Mouse (Mus musculus): ENCODE data around the gene Meis1. TPM values are rescaled to one million over a fixed set of nuclear protein-coding genes. Genes with fewer than 3 reads are reported as not detected.

Gene Meis1
- polyA plus RNA-seq, 1 experiment: 34.6 TPM

DNA sequence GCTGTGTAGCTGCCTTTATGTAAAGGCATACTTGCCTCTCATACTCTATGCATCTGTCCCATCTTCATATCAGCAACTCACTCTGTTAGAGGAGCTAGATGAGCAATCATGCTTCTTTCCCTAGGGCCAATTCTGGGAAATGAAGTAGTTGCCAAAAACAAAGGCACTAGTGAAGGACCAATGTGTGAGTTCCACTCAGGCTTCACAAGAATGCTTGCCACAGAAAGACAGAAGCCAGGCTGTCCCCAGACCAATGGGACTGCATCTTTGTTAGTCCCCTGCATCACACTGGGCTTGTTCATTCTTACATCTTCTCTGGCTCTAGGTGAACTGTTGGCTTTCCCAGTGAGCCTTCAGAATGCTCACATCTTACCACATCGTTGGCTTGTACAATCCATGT is 43.7 kb downstream of the Meis1 start:
- TF ChIP-seq POLR2A (IDR thresholded peaks at IDR 0.05; ENCODE audit: low read depth, low read length) (no peak), CTCF (IDR thresholded peaks at IDR 0.05; ENCODE audit: borderline replicate concordance, insufficient read depth, low read length) (no peak)
- Histone ChIP-seq H3K27ac (ENCODE audit: insufficient read depth, low read length) (no peak overlapping the region), H3K4me3 (ENCODE audit: insufficient read depth, low read length) (no peak overlapping the region), H3K4me1 (ENCODE audit: control insufficient read depth, insufficient read depth, low read length) (peaks cover 3% of the 10 kb centered on the region; the same call in 1 of the 2 replicates)

DNA sequence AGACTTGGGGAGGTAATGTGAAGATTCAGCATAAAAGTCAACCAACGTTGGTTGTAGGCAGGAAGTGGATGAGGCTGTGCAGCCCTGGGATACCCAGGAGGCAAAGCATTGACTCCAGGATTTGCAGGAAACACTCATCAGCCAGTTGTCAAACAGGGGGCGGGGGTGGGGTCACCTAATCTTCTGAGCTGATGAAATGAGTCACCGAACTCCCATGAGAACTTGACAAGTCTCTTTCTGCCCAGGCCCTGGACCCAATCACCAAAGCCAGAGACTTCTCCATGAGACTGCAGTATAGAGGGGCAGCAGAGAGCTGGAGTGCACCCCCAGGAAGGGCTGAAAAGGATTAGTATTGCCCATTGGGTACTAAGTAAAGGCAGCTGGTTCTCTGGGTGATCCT is 45.0 kb downstream of the Meis1 start:
- no peak overlapping the region for H3K27ac ChIP-seq (ENCODE audit: insufficient read depth, low read length)
- TF ChIP-seq CTCF (IDR thresholded peaks at IDR 0.05; ENCODE audit: borderline replicate concordance, insufficient read depth, low read length): no peak
- TF ChIP-seq POLR2A (IDR thresholded peaks at IDR 0.05; ENCODE audit: low read depth, low read length): no peak
- peaks cover 3% of the 10 kb centered on the region; the same call in 1 of the 2 replicates for H3K4me1 ChIP-seq (ENCODE audit: control insufficient read depth, insufficient read depth, low read length)
- no peak overlapping the region for H3K4me3 ChIP-seq (ENCODE audit: insufficient read depth, low read length)

DNA sequence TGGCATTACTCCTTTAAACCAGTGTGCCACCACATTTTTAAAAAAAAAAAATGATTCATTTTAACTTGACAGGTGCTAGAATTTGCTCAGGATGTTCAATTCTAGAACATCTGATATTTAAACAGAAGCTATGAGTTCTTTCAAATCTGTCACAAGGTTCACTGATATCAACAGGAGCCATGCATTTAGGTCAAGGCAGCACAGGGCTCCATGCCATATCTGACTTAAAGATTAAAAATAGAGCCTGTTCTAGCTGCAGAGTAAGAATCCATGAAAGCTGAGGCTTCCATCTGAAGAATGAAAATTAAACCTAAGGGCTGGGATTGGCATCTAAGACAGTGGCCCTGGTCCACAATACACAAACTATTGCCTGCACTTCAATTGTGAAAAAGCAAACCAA is 45.8 kb downstream of the Meis1 start:
- Histone ChIP-seq H3K4me3 (ENCODE audit: insufficient read depth, low read length) (no peak overlapping the region), H3K4me1 (ENCODE audit: control insufficient read depth, insufficient read depth, low read length) (peaks cover 3% of the 10 kb centered on the region; the same call in 1 of the 2 replicates), H3K27ac (ENCODE audit: insufficient read depth, low read length) (no peak overlapping the region)
- TF ChIP-seq CTCF (IDR thresholded peaks at IDR 0.05; ENCODE audit: borderline replicate concordance, insufficient read depth, low read length): no peak
- TF ChIP-seq POLR2A (IDR thresholded peaks at IDR 0.05; ENCODE audit: low read depth, low read length): no peak

DNA sequence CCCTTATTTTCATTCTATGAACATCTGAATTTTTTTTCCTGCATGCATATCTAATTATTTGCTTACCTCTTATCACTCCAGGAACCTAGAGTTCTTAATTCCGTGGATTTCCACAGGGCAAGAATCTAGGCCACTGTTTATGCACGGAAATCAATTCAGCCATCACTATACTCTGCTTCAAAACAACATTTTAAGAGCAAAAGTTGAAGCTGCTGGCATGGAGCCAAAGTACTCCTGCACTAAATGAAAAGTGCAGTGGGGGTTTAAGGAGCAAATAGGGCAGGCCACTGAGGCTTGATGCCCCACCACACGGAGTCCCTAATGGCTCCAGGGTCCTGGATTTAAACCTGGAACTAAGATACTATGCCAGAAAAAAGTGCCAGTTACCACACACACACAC is 47.2 kb downstream of the Meis1 start:
- Histone ChIP-seq H3K4me3 (ENCODE audit: insufficient read depth, low read length) (no peak overlapping the region), H3K27ac (ENCODE audit: insufficient read depth, low read length) (no peak overlapping the region)
- no peak for TF ChIP-seq POLR2A (IDR thresholded peaks at IDR 0.05; ENCODE audit: low read depth, low read length)
- no peak for TF ChIP-seq CTCF (IDR thresholded peaks at IDR 0.05; ENCODE audit: borderline replicate concordance, insufficient read depth, low read length)

DNA sequence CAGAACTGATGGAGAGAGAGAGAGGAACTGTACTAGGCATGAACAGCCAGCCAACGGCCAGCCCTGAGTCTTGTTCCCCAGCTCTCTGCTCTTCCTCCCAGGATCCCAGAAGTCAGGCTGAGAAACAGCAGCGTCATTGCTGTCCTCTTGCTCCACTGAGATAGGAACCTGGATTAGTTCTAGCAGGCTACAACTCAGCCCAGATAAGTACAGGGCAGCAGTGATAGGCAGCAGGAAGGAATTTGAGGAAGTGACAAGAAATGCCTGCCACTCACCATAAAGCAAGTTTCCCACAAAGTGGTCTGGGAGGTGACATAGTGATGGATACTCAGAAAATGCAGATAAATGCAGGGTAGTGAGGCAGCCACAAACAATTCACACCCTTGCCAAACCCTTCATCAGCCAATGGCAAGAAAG is 48.9 kb downstream of the Meis1 start:
- no peak overlapping the region for H3K4me3 ChIP-seq (ENCODE audit: insufficient read depth, low read length)
- peaks cover 3% of the 10 kb centered on the region; the same call in 1 of the 2 replicates for H3K4me1 ChIP-seq (ENCODE audit: control insufficient read depth, insufficient read depth, low read length)
- no peak overlapping the region for H3K27ac ChIP-seq (ENCODE audit: insufficient read depth, low read length)
- TF ChIP-seq POLR2A (IDR thresholded peaks at IDR 0.05; ENCODE audit: low read depth, low read length): no peak
- TF ChIP-seq CTCF (IDR thresholded peaks at IDR 0.05; ENCODE audit: borderline replicate concordance, insufficient read depth, low read length): no peak

More for the DNA sequence above, 47.2 kb downstream of the Meis1 start:
- H3K4me1 ChIP-seq (ENCODE audit: control insufficient read depth, insufficient read depth, low read length): peaks cover 3% of the 10 kb centered on the region; the same call in 1 of the 2 replicates

DNA sequence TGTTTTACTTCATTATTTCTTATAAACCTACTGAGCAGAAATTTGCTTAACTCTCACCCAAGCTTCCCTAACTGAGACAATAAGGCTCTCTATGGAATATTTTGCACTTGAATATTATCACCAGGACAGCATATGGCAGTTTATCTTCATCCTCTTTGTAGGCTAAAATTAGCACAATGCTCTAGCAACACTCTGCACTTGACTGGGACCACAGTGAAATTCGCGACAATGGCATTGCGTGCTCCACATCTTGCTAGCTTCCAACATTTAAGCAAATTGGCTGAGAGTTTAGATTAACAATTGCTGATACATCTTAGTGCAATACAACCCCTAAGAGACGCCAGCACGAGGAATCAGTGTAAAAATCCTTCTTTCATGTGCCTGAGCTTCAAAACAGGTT is 54.4 kb downstream of the Meis1 start:
- TF ChIP-seq POLR2A (IDR thresholded peaks at IDR 0.05; ENCODE audit: low read depth, low read length): no peak
- no peak overlapping the region for H3K27ac ChIP-seq (ENCODE audit: insufficient read depth, low read length)
- no peak overlapping the region for H3K4me3 ChIP-seq (ENCODE audit: insufficient read depth, low read length)
- H3K4me1 ChIP-seq (ENCODE audit: control insufficient read depth, insufficient read depth, low read length): peaks cover 4% of the 10 kb centered on the region; the same call in 1 of the 2 replicates

DNA sequence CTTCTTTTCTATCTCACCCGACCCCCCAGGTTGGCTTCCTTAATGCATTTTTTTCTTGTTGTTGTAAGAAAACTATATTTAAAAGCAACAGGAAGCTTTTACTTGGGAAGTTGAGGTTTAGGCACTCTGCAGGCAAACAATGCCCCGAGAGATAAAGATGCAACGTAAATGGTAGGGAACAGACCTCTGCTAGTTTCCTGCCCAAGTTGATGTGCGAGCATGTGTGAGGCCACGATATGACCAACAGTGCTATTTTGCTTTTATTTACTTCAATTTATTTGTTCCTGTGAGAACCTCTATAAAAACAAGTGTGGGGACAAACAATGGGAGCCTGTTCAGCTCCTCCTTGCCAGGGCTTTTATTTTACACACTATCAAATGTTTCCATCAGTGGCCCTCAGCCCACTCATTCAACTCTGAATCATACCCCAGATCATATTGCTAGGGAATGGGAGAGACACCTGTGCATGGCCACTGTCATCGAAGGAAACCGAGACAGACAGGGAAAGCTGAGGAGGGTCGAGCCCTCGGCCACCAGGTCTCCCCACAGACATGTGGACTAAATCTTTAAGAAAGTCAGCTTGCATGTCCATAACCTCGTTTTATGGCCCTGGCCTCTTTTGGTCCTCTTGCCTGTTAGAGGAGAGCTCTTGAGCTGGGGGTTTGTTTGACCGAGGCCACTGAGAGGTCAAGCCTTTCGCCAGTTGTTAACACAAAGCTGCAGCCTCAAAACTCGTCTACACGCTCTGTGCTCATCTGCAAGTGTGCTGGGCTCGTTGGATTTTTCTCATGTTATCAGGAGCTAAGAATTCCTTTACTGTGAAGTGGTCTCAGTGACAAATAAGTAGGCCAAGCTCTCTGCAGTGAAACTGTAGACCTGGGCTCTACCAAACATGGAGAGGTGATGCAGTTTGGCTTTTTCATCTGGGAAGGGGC is 55.3 kb downstream of the Meis1 start:
- Histone ChIP-seq H3K27ac (ENCODE audit: insufficient read depth, low read length) (no peak overlapping the region), H3K4me1 (ENCODE audit: control insufficient read depth, insufficient read depth, low read length) (peaks cover 4% of the 10 kb centered on the region; the same call in 1 of the 2 replicates), H3K4me3 (ENCODE audit: insufficient read depth, low read length) (no peak overlapping the region)
- TF ChIP-seq CTCF (IDR thresholded peaks at IDR 0.05; ENCODE audit: borderline replicate concordance, insufficient read depth, low read length) (no peak), POLR2A (IDR thresholded peaks at IDR 0.05; ENCODE audit: low read depth, low read length) (no peak)

DNA sequence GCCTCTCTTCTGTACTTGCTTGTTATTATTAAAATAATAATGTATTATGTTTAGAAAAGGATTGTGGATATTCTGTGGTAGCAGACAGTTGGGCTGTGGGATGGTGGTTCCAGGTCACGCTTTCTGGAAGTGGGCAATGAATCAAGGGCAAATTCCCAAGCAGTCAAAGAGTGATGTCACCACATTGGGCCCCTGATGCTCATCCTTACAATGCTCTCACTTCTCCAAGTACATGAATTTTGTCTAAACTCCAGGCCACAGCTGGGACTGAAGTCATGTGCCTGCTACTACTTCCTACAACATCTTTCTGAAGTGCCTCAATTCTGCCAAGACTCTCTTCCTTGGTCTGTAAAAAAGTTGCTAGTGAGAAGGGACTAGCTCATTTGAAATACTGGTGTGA is 59.3 kb downstream of the Meis1 start:
- peaks cover 7% of the 10 kb centered on the region; the same call in 1 of the 2 replicates for H3K4me1 ChIP-seq (ENCODE audit: control insufficient read depth, insufficient read depth, low read length)
- no peak for TF ChIP-seq CTCF (IDR thresholded peaks at IDR 0.05; ENCODE audit: borderline replicate concordance, insufficient read depth, low read length)
- TF ChIP-seq POLR2A (IDR thresholded peaks at IDR 0.05; ENCODE audit: low read depth, low read length): no peak
- no peak overlapping the region for H3K4me3 ChIP-seq (ENCODE audit: insufficient read depth, low read length)
- no peak overlapping the region for H3K27ac ChIP-seq (ENCODE audit: insufficient read depth, low read length)

DNA sequence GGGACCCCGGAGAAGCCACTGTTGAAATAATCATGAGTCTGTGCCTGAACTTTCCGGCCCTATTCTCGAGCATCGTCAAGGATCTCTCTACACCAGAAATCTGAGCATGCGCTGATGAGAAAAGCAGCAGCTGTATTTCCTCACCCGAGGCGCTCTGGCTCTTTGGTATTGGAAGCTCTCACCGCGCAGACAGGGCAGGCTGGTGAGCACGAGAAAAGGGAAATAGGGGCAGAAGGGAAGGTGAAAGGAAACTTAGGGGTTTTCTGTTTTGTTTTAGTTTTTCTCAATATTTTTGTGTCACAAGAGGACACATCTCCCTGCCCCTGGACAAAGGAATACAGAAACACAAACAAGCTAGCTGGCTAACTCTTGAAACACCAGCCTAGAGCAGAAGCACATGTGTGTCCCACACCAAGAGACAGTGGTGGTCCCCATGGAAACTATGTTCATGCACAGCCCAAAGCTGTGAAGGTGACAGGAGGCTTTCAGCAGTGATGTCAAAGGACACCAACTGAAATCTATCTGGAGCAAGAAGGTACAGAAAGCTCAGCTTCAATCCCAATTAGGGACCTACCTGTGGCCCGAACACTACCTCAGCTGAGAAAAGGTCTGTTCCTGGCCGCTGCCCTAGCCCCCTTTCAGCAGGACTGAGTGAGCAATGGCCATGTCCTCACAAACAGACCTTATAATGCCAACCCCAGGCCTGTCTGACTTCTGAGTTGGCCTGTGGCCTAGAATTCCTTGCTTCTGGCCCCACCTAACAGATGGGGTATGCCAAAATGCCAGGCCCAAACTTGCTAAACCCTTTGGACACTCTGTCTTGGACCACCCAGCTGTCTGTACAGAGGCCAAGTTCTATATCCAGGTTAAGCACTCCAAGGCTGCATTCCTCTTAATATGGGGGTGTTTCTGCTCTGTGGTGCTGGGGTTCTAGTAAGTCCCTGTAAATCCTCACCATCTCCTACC is 60.7 kb downstream of the Meis1 start:
- H3K4me3 ChIP-seq (ENCODE audit: insufficient read depth, low read length): no peak overlapping the region
- TF ChIP-seq POLR2A (IDR thresholded peaks at IDR 0.05; ENCODE audit: low read depth, low read length) (no peak), CTCF (IDR thresholded peaks at IDR 0.05; ENCODE audit: borderline replicate concordance, insufficient read depth, low read length) (no peak)
- H3K27ac ChIP-seq (ENCODE audit: insufficient read depth, low read length): no peak overlapping the region
- H3K4me1 ChIP-seq (ENCODE audit: control insufficient read depth, insufficient read depth, low read length): peaks cover 12% of the 10 kb centered on the region; the same call in 1 of the 2 replicates

All from embryonic fibroblast, embryonic 13.5 days (primary cell).